Mouse (Mus musculus): ENCODE measurements at regions not wholly inside any gene's neighbourhood (a gene's known extent, or its start where the extent isn't known, plus 50 kb on each side); places are given as distances from the start of the nearest gene placed in this dataset.

DNA sequence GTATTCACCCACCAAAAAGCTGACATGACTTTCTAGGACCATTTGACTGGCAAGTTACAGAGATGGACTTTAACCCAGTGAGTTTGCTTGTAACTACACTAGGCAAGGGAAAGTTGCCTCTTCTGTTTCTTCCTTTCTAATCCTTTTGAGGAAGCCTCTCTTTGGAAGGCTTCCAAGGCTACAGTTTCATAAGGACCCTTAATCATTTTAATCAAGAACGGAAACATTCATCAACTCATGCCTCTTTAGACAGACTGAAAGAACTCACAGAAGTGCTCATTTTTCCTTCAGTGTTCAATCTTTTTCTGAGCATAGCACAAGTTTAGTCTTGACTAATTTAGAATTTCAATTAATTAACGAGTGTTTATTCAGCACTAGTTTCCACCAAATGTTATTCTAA is 84.2 kb downstream of the Ddx1 start:
- TF ChIP-seq TCF3 (IDR thresholded peaks at IDR 0.05; ENCODE audit: insufficient read length, low read depth) (no peak), POLR2AphosphoS2 (IDR thresholded peaks at IDR 0.05; ENCODE audit: insufficient read length, low read depth) (no peak), TCF12 (IDR thresholded peaks at IDR 0.05; ENCODE audit: insufficient read depth, poor library complexity, severe bottlenecking) (no peak), POLR2A (IDR thresholded peaks at IDR 0.05; ENCODE audit: insufficient read length, low read depth) (no peak), SRF (IDR thresholded peaks at IDR 0.05; ENCODE audit: control insufficient read depth, insufficient read length, low read depth) (no peak), USF1 (IDR thresholded peaks at IDR 0.05; ENCODE audit: low read depth) (no peak)
- H3K4me3 ChIP-seq, result no peak overlapping the region
- no peaks in the 10 kb centered on the region for H3K79me2 ChIP-seq (ENCODE audit: control insufficient read depth, insufficient read depth)
- no peaks in the 10 kb centered on the region for H3K27me3 ChIP-seq (ENCODE audit: control insufficient read depth, insufficient read depth, insufficient read length)
- H3ac ChIP-seq (ENCODE audit: control insufficient read depth, insufficient read length), result no peak overlapping the region
- H3K4me2 ChIP-seq (ENCODE audit: low read depth), result no peak overlapping the region
- H3K36me3 ChIP-seq (ENCODE audit: control insufficient read depth, insufficient read depth), result no peaks in the 10 kb centered on the region

DNA sequence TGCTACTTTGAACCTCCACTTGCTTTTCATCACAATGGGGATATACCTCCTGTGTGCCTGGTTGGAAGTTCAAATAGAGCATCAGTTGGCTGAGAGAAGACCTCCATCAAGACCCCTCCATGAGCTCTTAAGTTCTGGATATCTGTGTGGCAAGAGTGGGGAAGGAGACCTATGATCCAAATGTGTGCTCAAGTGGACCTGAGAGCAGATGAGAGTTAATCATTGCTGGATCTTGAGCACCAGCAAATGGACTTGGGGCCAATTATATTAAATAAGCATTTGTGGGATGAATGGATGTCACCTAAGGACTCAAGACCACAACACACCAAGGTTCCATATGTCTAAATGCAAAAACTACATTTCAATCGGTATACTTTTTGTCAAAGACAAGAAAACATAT is 88.0 kb downstream of the Ddx1 start:
- Histone ChIP-seq H3ac (ENCODE audit: control insufficient read depth, insufficient read length) (no peak overlapping the region), H3K79me2 (ENCODE audit: control insufficient read depth, insufficient read depth) (no peaks in the 10 kb centered on the region), H3K4me2 (ENCODE audit: low read depth) (no peak overlapping the region), H3K36me3 (ENCODE audit: control insufficient read depth, insufficient read depth) (no peaks in the 10 kb centered on the region), H3K4me3 (no peak overlapping the region), H3K27me3 (ENCODE audit: control insufficient read depth, insufficient read depth, insufficient read length) (no peaks in the 10 kb centered on the region)
- no peak for TF ChIP-seq POLR2A (IDR thresholded peaks at IDR 0.05; ENCODE audit: insufficient read length, low read depth)
- TF ChIP-seq SRF (IDR thresholded peaks at IDR 0.05; ENCODE audit: control insufficient read depth, insufficient read length, low read depth), result no peak
- TF ChIP-seq REST (IDR thresholded peaks at IDR 0.05; ENCODE audit: insufficient read depth, insufficient read length), result no peak
- TF ChIP-seq MYOG (IDR thresholded peaks at IDR 0.05; ENCODE audit: control insufficient read depth in 1 of 3, insufficient read depth in 1 of 3, insufficient read length in 2 of 3, low read depth in 2 of 3), result no peak
- TF ChIP-seq POLR2AphosphoS2 (IDR thresholded peaks at IDR 0.05; ENCODE audit: insufficient read length, low read depth), result no peak
- TF ChIP-seq CEBPB (IDR thresholded peaks at IDR 0.05; ENCODE audit: insufficient read depth, poor library complexity, severe bottlenecking), result no peak
- TF ChIP-seq E2F4 (IDR thresholded peaks at IDR 0.05; ENCODE audit: insufficient read depth), result no peak
- TF ChIP-seq MYOD1 (IDR thresholded peaks at IDR 0.05; ENCODE audit: control insufficient read depth in 1 of 3, insufficient read length in 2 of 3, low read depth in 2 of 3), result no peak
- no peak for TF ChIP-seq TCF12 (IDR thresholded peaks at IDR 0.05; ENCODE audit: insufficient read depth, poor library complexity, severe bottlenecking)
- no peak for TF ChIP-seq TCF3 (IDR thresholded peaks at IDR 0.05; ENCODE audit: insufficient read length, low read depth)

DNA sequence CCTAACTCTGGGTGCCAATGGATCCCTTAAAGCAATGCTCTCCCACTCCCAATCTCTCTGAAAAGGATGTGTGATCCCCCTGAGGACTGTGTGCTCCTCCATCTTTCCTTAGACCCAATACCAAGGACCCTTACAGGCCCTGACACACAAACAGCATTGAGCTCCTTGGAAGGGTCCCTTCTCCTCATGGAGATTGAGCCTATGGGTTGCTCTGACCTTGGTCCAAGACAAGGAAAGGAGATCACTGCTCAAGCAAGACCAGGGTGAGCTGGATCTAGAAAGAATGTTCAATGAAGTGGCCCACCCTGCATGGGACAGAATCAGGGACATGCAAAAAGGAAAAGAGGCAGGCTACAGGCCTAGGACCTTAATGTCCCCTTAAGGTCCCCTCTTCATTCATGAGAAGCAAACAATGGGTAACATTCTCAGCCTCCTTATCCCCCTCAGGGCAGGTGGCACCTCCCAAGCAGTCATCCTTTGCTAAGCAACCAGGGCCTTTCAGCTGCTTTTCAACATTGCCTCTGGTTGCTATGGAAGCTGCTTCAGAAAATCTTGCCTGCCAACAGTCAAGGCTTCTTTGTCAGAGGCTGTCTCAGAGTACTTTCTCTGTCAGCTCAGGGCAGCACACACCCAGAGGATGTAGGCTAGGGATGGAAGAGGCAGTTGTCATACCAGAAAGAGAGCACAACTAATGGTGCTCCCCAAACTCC is 89.5 kb downstream of the Ddx1 start:
- Histone ChIP-seq H3K79me2 (ENCODE audit: control insufficient read depth, insufficient read depth) (no peaks in the 10 kb centered on the region), H3K4me3 (no peak overlapping the region), H3K4me2 (ENCODE audit: low read depth) (no peak overlapping the region), H3K27me3 (ENCODE audit: control insufficient read depth, insufficient read depth, insufficient read length) (no peaks in the 10 kb centered on the region), H3ac (ENCODE audit: control insufficient read depth, insufficient read length) (no peak overlapping the region), H3K36me3 (ENCODE audit: control insufficient read depth, insufficient read depth) (no peaks in the 10 kb centered on the region)
- TF ChIP-seq TCF12 (IDR thresholded peaks at IDR 0.05; ENCODE audit: insufficient read depth, poor library complexity, severe bottlenecking), result no peak
- no peak for TF ChIP-seq SRF (IDR thresholded peaks at IDR 0.05; ENCODE audit: control insufficient read depth, insufficient read length, low read depth)
- TF ChIP-seq POLR2AphosphoS2 (IDR thresholded peaks at IDR 0.05; ENCODE audit: insufficient read length, low read depth), result no peak
- TF ChIP-seq MYOG (IDR thresholded peaks at IDR 0.05; ENCODE audit: control insufficient read depth in 1 of 3, insufficient read depth in 1 of 3, insufficient read length in 2 of 3, low read depth in 2 of 3), result no peak
- no peak for TF ChIP-seq REST (IDR thresholded peaks at IDR 0.05; ENCODE audit: insufficient read depth, insufficient read length)
- TF ChIP-seq E2F4 (IDR thresholded peaks at IDR 0.05; ENCODE audit: insufficient read depth), result no peak
- TF ChIP-seq TCF3 (IDR thresholded peaks at IDR 0.05; ENCODE audit: insufficient read length, low read depth), result no peak
- no peak for TF ChIP-seq CEBPB (IDR thresholded peaks at IDR 0.05; ENCODE audit: insufficient read depth, poor library complexity, severe bottlenecking)
- no peak for TF ChIP-seq MAX (IDR thresholded peaks at IDR 0.05; ENCODE audit: low read depth)

DNA sequence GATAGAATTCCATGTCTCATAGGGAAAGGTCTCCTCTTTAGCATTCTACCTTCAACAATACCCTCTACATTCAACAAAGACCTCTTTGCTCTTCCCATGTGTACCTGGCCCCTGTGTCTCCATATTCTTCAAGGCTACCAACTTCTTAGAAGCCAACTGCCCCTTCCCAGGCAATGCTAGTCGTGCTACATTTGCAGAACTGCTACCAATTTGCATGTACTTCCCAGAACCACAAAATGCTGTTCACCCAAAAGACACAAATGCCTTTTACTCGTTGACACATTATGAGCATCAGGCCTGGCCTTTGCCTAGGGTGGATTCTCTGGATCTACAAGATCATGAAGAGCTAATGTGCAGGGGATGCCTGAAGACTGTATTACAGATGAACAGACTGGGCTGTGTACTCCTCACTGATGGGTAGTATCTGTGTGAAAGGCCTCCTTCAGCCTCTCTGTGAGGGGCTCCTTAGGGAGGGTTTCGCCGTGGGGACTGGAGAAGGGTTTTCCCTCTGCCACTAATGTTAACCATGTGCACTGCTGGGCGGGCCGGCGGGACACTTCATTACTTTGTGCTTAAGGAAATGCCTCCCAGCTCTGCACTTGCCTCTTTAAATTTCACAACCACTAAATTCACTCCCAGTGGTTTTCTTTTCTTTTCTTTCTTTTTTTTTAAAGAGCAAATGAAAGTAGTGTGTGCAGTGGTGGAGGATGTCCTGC is 91.2 kb downstream of the Ddx1 start:
- H3K4me2 ChIP-seq (ENCODE audit: low read depth), result no peak overlapping the region
- no peak for TF ChIP-seq CEBPB (IDR thresholded peaks at IDR 0.05; ENCODE audit: insufficient read depth, poor library complexity, severe bottlenecking)
- no peak for TF ChIP-seq E2F4 (IDR thresholded peaks at IDR 0.05; ENCODE audit: insufficient read depth)
- TF ChIP-seq MYOD1 (IDR thresholded peaks at IDR 0.05; ENCODE audit: control insufficient read depth in 1 of 3, insufficient read length in 2 of 3, low read depth in 2 of 3), result no peak
- no peak for TF ChIP-seq MAX (IDR thresholded peaks at IDR 0.05; ENCODE audit: low read depth)
- TF ChIP-seq TCF3 (IDR thresholded peaks at IDR 0.05; ENCODE audit: insufficient read length, low read depth), result no peak
- TF ChIP-seq REST (IDR thresholded peaks at IDR 0.05; ENCODE audit: insufficient read depth, insufficient read length), result no peak
- TF ChIP-seq POLR2A (IDR thresholded peaks at IDR 0.05; ENCODE audit: insufficient read length, low read depth), result no peak
- no peaks in the 10 kb centered on the region for H3K27me3 ChIP-seq (ENCODE audit: control insufficient read depth, insufficient read depth, insufficient read length)
- no peaks in the 10 kb centered on the region for H3K79me2 ChIP-seq (ENCODE audit: control insufficient read depth, insufficient read depth)
- H3K4me3 ChIP-seq, result no peak overlapping the region
- H3ac ChIP-seq (ENCODE audit: control insufficient read depth, insufficient read length), result no peak overlapping the region
- no peaks in the 10 kb centered on the region for H3K36me3 ChIP-seq (ENCODE audit: control insufficient read depth, insufficient read depth)

DNA sequence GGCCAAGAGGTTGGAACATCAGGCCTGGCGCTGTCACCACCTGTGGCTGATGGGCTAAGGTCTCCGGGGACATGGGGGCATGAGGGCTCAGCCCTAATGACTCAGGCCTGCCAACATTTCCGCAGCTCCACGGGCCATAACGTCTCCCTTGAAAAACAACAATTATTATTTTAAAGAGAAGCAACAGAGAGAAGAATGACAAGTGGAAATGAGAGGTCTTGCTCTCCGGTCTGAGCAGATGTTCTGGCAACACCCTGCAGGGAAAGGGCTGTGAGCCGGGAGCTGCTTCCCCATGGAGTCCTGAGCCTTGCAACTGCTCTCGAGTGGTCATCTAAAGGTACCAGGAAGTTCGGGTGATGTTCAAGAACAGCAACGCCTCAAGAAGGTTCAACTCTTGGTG is 91.9 kb downstream of the Ddx1 start:
- Histone ChIP-seq H3K79me2 (ENCODE audit: control insufficient read depth, insufficient read depth) (no peaks in the 10 kb centered on the region), H3ac (ENCODE audit: control insufficient read depth, insufficient read length) (no peak overlapping the region), H3K36me3 (ENCODE audit: control insufficient read depth, insufficient read depth) (no peaks in the 10 kb centered on the region), H3K4me3 (no peak overlapping the region), H3K4me2 (ENCODE audit: low read depth) (no peak overlapping the region), H3K27me3 (ENCODE audit: control insufficient read depth, insufficient read depth, insufficient read length) (no peaks in the 10 kb centered on the region)
- no peak for TF ChIP-seq E2F4 (IDR thresholded peaks at IDR 0.05; ENCODE audit: insufficient read depth)
- no peak for TF ChIP-seq REST (IDR thresholded peaks at IDR 0.05; ENCODE audit: insufficient read depth, insufficient read length)
- no peak for TF ChIP-seq POLR2AphosphoS2 (IDR thresholded peaks at IDR 0.05; ENCODE audit: insufficient read length, low read depth)
- TF ChIP-seq MAX (IDR thresholded peaks at IDR 0.05; ENCODE audit: low read depth), result no peak
- TF ChIP-seq MYOG (IDR thresholded peaks at IDR 0.05; ENCODE audit: control insufficient read depth in 1 of 3, insufficient read depth in 1 of 3, insufficient read length in 2 of 3, low read depth in 2 of 3), result no peak
- no peak for TF ChIP-seq CEBPB (IDR thresholded peaks at IDR 0.05; ENCODE audit: insufficient read depth, poor library complexity, severe bottlenecking)
- no peak for TF ChIP-seq TCF3 (IDR thresholded peaks at IDR 0.05; ENCODE audit: insufficient read length, low read depth)
- TF ChIP-seq SRF (IDR thresholded peaks at IDR 0.05; ENCODE audit: control insufficient read depth, insufficient read length, low read depth), result no peak
- no peak for TF ChIP-seq USF1 (IDR thresholded peaks at IDR 0.05; ENCODE audit: low read depth)
- no peak for TF ChIP-seq POLR2A (IDR thresholded peaks at IDR 0.05; ENCODE audit: insufficient read length, low read depth)
- TF ChIP-seq TCF12 (IDR thresholded peaks at IDR 0.05; ENCODE audit: insufficient read depth, poor library complexity, severe bottlenecking), result no peak
- TF ChIP-seq MYOD1 (IDR thresholded peaks at IDR 0.05; ENCODE audit: control insufficient read depth in 1 of 3, insufficient read length in 2 of 3, low read depth in 2 of 3), result no peak
